Mouse (Mus musculus): ENCODE measurements around the gene Ikzf3. TPM values are rescaled to one million over a fixed set of nuclear protein-coding genes. Genes with fewer than 3 reads are reported as not detected.

Ikzf3 gene
- polyA plus RNA-seq, 2 experiments, result 0.23 to 0.45 TPM

- DNase-seq (ENCODE audit: low spot score) (no peak), ATAC-seq (ENCODE audit: low FRiP score, low read depth) (no peak)
- H3K9ac ChIP-seq (ENCODE audit: low read depth, low read length, severe bottlenecking), result no peak overlapping the region
- no peak for TF ChIP-seq POLR2A (IDR thresholded peaks at IDR 0.05; ENCODE audit: borderline replicate concordance, extremely low read depth, insufficient read depth, insufficient read length)
- no peaks in the 10 kb centered on the region for H3K27me3 ChIP-seq (ENCODE audit: control insufficient read depth, insufficient read depth, low read length)
- no peak overlapping the region for H3K4me2 ChIP-seq (replicated peaks; ENCODE audit: low read depth, low read length, severe bottlenecking)
- H3K9me3 ChIP-seq (ENCODE audit: control insufficient read depth, low read length), result no peaks in the 10 kb centered on the region
- no peak overlapping the region for H3K27ac ChIP-seq (replicated peaks; ENCODE audit: low read depth, low read length)
- 92% methylated on average over 7 of the region's 7 CpGs for WGBS
- H3K36me3 ChIP-seq (ENCODE audit: control insufficient read depth, insufficient read depth, low read length), result peaks cover 97% of the 10 kb centered on the region
- H3K4me1 ChIP-seq (ENCODE audit: control insufficient read depth, insufficient read depth, low read length), result no peaks in the 10 kb centered on the region
- no peak overlapping the region for H3K4me3 ChIP-seq (replicated peaks; ENCODE audit: low read length)
Measured at GRCm38 (mm10) chr11:98426592-98426991, 119.2 kb downstream of the Ikzf3 start.

- Histone ChIP-seq H3K9ac (ENCODE audit: low read depth, low read length, severe bottlenecking) (0 out of 2 replicates have a peak overlapping the region, but pooled peaks have one; percentile 25), H3K27ac (replicated peaks; ENCODE audit: low read depth, low read length) (no peak overlapping the region), H3K9me3 (ENCODE audit: control insufficient read depth, low read length) (no peaks in the 10 kb centered on the region), H3K4me2 (replicated peaks; ENCODE audit: low read depth, low read length, severe bottlenecking) (no peak overlapping the region), H3K27me3 (ENCODE audit: control insufficient read depth, insufficient read depth, low read length) (no peaks in the 10 kb centered on the region), H3K36me3 (ENCODE audit: control insufficient read depth, insufficient read depth, low read length) (peaks cover 57% of the 10 kb centered on the region), H3K4me1 (ENCODE audit: control insufficient read depth, insufficient read depth, low read length) (peaks cover 11% of the 10 kb centered on the region), H3K4me3 (replicated peaks; ENCODE audit: low read length) (no peak overlapping the region)
- no peak for TF ChIP-seq POLR2A (IDR thresholded peaks at IDR 0.05; ENCODE audit: borderline replicate concordance, extremely low read depth, insufficient read depth, insufficient read length)
- no peak for DNase-seq (ENCODE audit: low spot score)
- WGBS, result 77% methylated on average over 10 of the region's 10 CpGs
- no peak for ATAC-seq (ENCODE audit: low FRiP score, low read depth)
Measured at GRCm38 (mm10) chr11:98418939-98419547, 126.8 kb downstream of the Ikzf3 start.

- no peak overlapping the region for H3K4me3 ChIP-seq (replicated peaks; ENCODE audit: low read length)
- no peaks in the 10 kb centered on the region for H3K9me3 ChIP-seq (ENCODE audit: control insufficient read depth, low read length)
- DNase-seq (ENCODE audit: low spot score) (no peak), ATAC-seq (ENCODE audit: low FRiP score, low read depth) (peak; percentile 48; the same call in 1 of the 2 replicates)
- H3K4me1 ChIP-seq (ENCODE audit: control insufficient read depth, insufficient read depth, low read length), result peaks cover 13% of the 10 kb centered on the region
- 63% methylated on average over 5 of the region's 6 CpGs for WGBS
- H3K27ac ChIP-seq (replicated peaks; ENCODE audit: low read depth, low read length), result no peak overlapping the region
- no peaks in the 10 kb centered on the region for H3K27me3 ChIP-seq (ENCODE audit: control insufficient read depth, insufficient read depth, low read length)
- peaks cover 50% of the 10 kb centered on the region for H3K36me3 ChIP-seq (ENCODE audit: control insufficient read depth, insufficient read depth, low read length)
- no peak overlapping the region for H3K9ac ChIP-seq (ENCODE audit: low read depth, low read length, severe bottlenecking)
- TF ChIP-seq POLR2A (IDR thresholded peaks at IDR 0.05; ENCODE audit: borderline replicate concordance, extremely low read depth, insufficient read depth, insufficient read length), result no peak
- H3K4me2 ChIP-seq (replicated peaks; ENCODE audit: low read depth, low read length, severe bottlenecking), result no peak overlapping the region
Measured at GRCm38 (mm10) chr11:98418273-98418672, 127.6 kb downstream of the Ikzf3 start.

GRCm38 (mm10) chr11:98417074-98417473, 128.8 kb downstream of the Ikzf3 start:
- Histone ChIP-seq H3K36me3 (ENCODE audit: control insufficient read depth, insufficient read depth, low read length) (peaks cover 38% of the 10 kb centered on the region), H3K27ac (replicated peaks; ENCODE audit: low read depth, low read length) (no peak overlapping the region), H3K27me3 (ENCODE audit: control insufficient read depth, insufficient read depth, low read length) (no peaks in the 10 kb centered on the region), H3K4me1 (ENCODE audit: control insufficient read depth, insufficient read depth, low read length) (peaks cover 13% of the 10 kb centered on the region), H3K4me2 (replicated peaks; ENCODE audit: low read depth, low read length, severe bottlenecking) (no peak overlapping the region), H3K9me3 (ENCODE audit: control insufficient read depth, low read length) (no peaks in the 10 kb centered on the region), H3K9ac (ENCODE audit: low read depth, low read length, severe bottlenecking) (no peak overlapping the region), H3K4me3 (replicated peaks; ENCODE audit: low read length) (no peak overlapping the region)
- no peak for TF ChIP-seq POLR2A (IDR thresholded peaks at IDR 0.05; ENCODE audit: borderline replicate concordance, extremely low read depth, insufficient read depth, insufficient read length)
- 54% methylated on average over 1 of the region's 1 CpGs for WGBS
- DNase-seq (ENCODE audit: low spot score), result no peak
- ATAC-seq (ENCODE audit: low FRiP score, low read depth), result no peak

Other genes starting within 250 kb of the Ikzf3 start
- 0.14 and 0.52 TPM in 2 replicates for gene Neurod2, start 216.4 kb downstream of the Ikzf3 start, polyA plus RNA-seq (2012; rRNA removed)
- not detected in 2 replicates for gene Neurod2, start 216.4 kb downstream of the Ikzf3 start, polyA plus RNA-seq (2014; fragmentation: Nextera tagmentation; extraction: Ambion mirVana)
- 3.5 and 3.6 TPM in 2 replicates for gene Ppp1r1b, start 197.6 kb downstream of the Ikzf3 start, polyA plus RNA-seq (2012; rRNA removed)
- 2.9 and 3.6 TPM in 2 replicates for gene Ppp1r1b, start 197.6 kb downstream of the Ikzf3 start, polyA plus RNA-seq (2014; fragmentation: Nextera tagmentation; extraction: Ambion mirVana)
- 78.2 and 116 TPM in 2 replicates for gene Stard3, start 187.7 kb downstream of the Ikzf3 start, polyA plus RNA-seq (2012; rRNA removed)
- gene Stard3, start 187.7 kb downstream of the Ikzf3 start, polyA plus RNA-seq (2014; fragmentation: Nextera tagmentation; extraction: Ambion mirVana), result 36.9 and 42.6 TPM in 2 replicates
- gene Tcap, start 162.2 kb downstream of the Ikzf3 start, polyA plus RNA-seq (2012; rRNA removed), result 12.3 and 13.2 TPM in 2 replicates
- 10.9 and 18.1 TPM in 2 replicates for gene Tcap, start 162.2 kb downstream of the Ikzf3 start, polyA plus RNA-seq (2014; fragmentation: Nextera tagmentation; extraction: Ambion mirVana)
- 1.4 and 2.2 TPM in 2 replicates for gene Pnmt, start 159.6 kb downstream of the Ikzf3 start, polyA plus RNA-seq (2012; rRNA removed)
- 0.51 and 1.3 TPM in 2 replicates for gene Pnmt, start 159.6 kb downstream of the Ikzf3 start, polyA plus RNA-seq (2014; fragmentation: Nextera tagmentation; extraction: Ambion mirVana)
- gene Pgap3, start 145.5 kb downstream of the Ikzf3 start, polyA plus RNA-seq (2012; rRNA removed), result 19.2 and 24.2 TPM in 2 replicates
- 9.2 and 11.4 TPM in 2 replicates for gene Pgap3, start 145.5 kb downstream of the Ikzf3 start, polyA plus RNA-seq (2014; fragmentation: Nextera tagmentation; extraction: Ambion mirVana)
- gene Erbb2, start 133.6 kb downstream of the Ikzf3 start, polyA plus RNA-seq (2012; rRNA removed), result 51.1 and 64.3 TPM in 2 replicates
- 73.6 and 79.7 TPM in 2 replicates for gene Erbb2, start 133.6 kb downstream of the Ikzf3 start, polyA plus RNA-seq (2014; fragmentation: Nextera tagmentation; extraction: Ambion mirVana)
- gene Mien1, start 107.0 kb downstream of the Ikzf3 start, polyA plus RNA-seq (2012; rRNA removed), result 44.8 and 48.5 TPM in 2 replicates
- gene Mien1, start 107.0 kb downstream of the Ikzf3 start, polyA plus RNA-seq (2014; fragmentation: Nextera tagmentation; extraction: Ambion mirVana), result 84.8 and 86.8 TPM in 2 replicates
- 9.1 and 9.2 TPM in 2 replicates for gene Grb7, start 99.6 kb downstream of the Ikzf3 start, polyA plus RNA-seq (2012; rRNA removed)
- gene Grb7, start 99.6 kb downstream of the Ikzf3 start, polyA plus RNA-seq (2014; fragmentation: Nextera tagmentation; extraction: Ambion mirVana), result 8.1 and 9.6 TPM in 2 replicates
- gene Zpbp2, start 5.1 kb upstream of the Ikzf3 start, polyA plus RNA-seq (2012; rRNA removed), result 0.43 TPM in 1 of 2 replicates, not detected in the other
- 0.21 TPM in 1 of 2 replicates, not detected in the other for gene Zpbp2, start 5.1 kb upstream of the Ikzf3 start, polyA plus RNA-seq (2014; fragmentation: Nextera tagmentation; extraction: Ambion mirVana)
- gene Ormdl3, start 41.3 kb upstream of the Ikzf3 start, polyA plus RNA-seq (2012; rRNA removed), result 76.8 and 86.6 TPM in 2 replicates
- 12.9 and 13.7 TPM in 2 replicates for gene Ormdl3, start 41.3 kb upstream of the Ikzf3 start, polyA plus RNA-seq (2014; fragmentation: Nextera tagmentation; extraction: Ambion mirVana)
- gene Lrrc3c, start 52.3 kb upstream of the Ikzf3 start, polyA plus RNA-seq (2012; rRNA removed), result not detected in 2 replicates
- gene Lrrc3c, start 52.3 kb upstream of the Ikzf3 start, polyA plus RNA-seq (2014; fragmentation: Nextera tagmentation; extraction: Ambion mirVana), result not detected in 2 replicates
- gene Gm12355, start 79.6 kb upstream of the Ikzf3 start, polyA plus RNA-seq (2012; rRNA removed), result 0.12 and 0.31 TPM in 2 replicates
- 0.69 and 1.3 TPM in 2 replicates for gene Gm12355, start 79.6 kb upstream of the Ikzf3 start, polyA plus RNA-seq (2014; fragmentation: Nextera tagmentation; extraction: Ambion mirVana)
- not detected in 2 replicates for gene Gsdma3, start 80.3 kb upstream of the Ikzf3 start, polyA plus RNA-seq (2012; rRNA removed)
- not detected in 2 replicates for gene Gsdma3, start 80.3 kb upstream of the Ikzf3 start, polyA plus RNA-seq (2014; fragmentation: Nextera tagmentation; extraction: Ambion mirVana)
- gene Gsdma2, start 100.7 kb upstream of the Ikzf3 start, polyA plus RNA-seq (2012; rRNA removed), result not detected in 2 replicates
- not detected in 2 replicates for gene Gsdma2, start 100.7 kb upstream of the Ikzf3 start, polyA plus RNA-seq (2014; fragmentation: Nextera tagmentation; extraction: Ambion mirVana)
- 0.14 and 0.16 TPM in 2 replicates for gene Gsdma, start 118.3 kb upstream of the Ikzf3 start, polyA plus RNA-seq (2012; rRNA removed)
- 0.47 and 0.55 TPM in 2 replicates for gene Gsdma, start 118.3 kb upstream of the Ikzf3 start, polyA plus RNA-seq (2014; fragmentation: Nextera tagmentation; extraction: Ambion mirVana)
- gene Psmd3, start 136.5 kb upstream of the Ikzf3 start, polyA plus RNA-seq (2012; rRNA removed), result 208 and 228 TPM in 2 replicates
- gene Psmd3, start 136.5 kb upstream of the Ikzf3 start, polyA plus RNA-seq (2014; fragmentation: Nextera tagmentation; extraction: Ambion mirVana), result 141 and 145 TPM in 2 replicates
- 0.11 TPM in 1 of 2 replicates, not detected in the other for gene Csf3, start 155.2 kb upstream of the Ikzf3 start, polyA plus RNA-seq (2012; rRNA removed)
- gene Csf3, start 155.2 kb upstream of the Ikzf3 start, polyA plus RNA-seq (2014; fragmentation: Nextera tagmentation; extraction: Ambion mirVana), result not detected in 2 replicates
- gene Med24, start 183.4 kb upstream of the Ikzf3 start, polyA plus RNA-seq (2012; rRNA removed), result 83.4 and 104 TPM in 2 replicates
- gene Med24, start 183.4 kb upstream of the Ikzf3 start, polyA plus RNA-seq (2014; fragmentation: Nextera tagmentation; extraction: Ambion mirVana), result 43.9 and 48.3 TPM in 2 replicates
- 149 and 157 TPM in 2 replicates for gene Thra, start 194.6 kb upstream of the Ikzf3 start, polyA plus RNA-seq (2012; rRNA removed)
- 55.9 and 63.2 TPM in 2 replicates for gene Thra, start 194.6 kb upstream of the Ikzf3 start, polyA plus RNA-seq (2014; fragmentation: Nextera tagmentation; extraction: Ambion mirVana)
- 1.8 and 2.5 TPM in 2 replicates for gene Nr1d1, start 229.3 kb upstream of the Ikzf3 start, polyA plus RNA-seq (2012; rRNA removed)
- gene Nr1d1, start 229.3 kb upstream of the Ikzf3 start, polyA plus RNA-seq (2014; fragmentation: Nextera tagmentation; extraction: Ambion mirVana), result 1.2 and 1.4 TPM in 2 replicates
- gene Msl1, start 249.5 kb upstream of the Ikzf3 start, polyA plus RNA-seq (2012; rRNA removed), result 76.9 and 81.1 TPM in 2 replicates
- 19.8 and 23.5 TPM in 2 replicates for gene Msl1, start 249.5 kb upstream of the Ikzf3 start, polyA plus RNA-seq (2014; fragmentation: Nextera tagmentation; extraction: Ambion mirVana)